Mouse (Mus musculus): ENCODE results near the gene Snrpa.

GRCm38 (mm10) chr7:27160921-27161320 is 35.1 kb downstream of the Snrpa start:
- no peak for TF ChIP-seq POLR2A (IDR thresholded peaks at IDR 0.05; ENCODE audit: borderline replicate concordance, extremely low read depth, insufficient read depth, insufficient read length, poor library complexity, severe bottlenecking)
- no peak for TF ChIP-seq CTCF (IDR thresholded peaks at IDR 0.05; ENCODE audit: borderline replicate concordance, extremely low read depth, insufficient read depth, insufficient read length)
